Mouse (Mus musculus) ZHBTc4 (cell line): Measurements from ENCODE around the gene Wdr83os.

Experiments used
- DNase-seq: peaks from one replicate; pipeline ENCODE4 v3.0.0-alpha.2; 2011; ENCODE audit warnings: low read depth, low spot score

Wdr83os gene

DNA sequence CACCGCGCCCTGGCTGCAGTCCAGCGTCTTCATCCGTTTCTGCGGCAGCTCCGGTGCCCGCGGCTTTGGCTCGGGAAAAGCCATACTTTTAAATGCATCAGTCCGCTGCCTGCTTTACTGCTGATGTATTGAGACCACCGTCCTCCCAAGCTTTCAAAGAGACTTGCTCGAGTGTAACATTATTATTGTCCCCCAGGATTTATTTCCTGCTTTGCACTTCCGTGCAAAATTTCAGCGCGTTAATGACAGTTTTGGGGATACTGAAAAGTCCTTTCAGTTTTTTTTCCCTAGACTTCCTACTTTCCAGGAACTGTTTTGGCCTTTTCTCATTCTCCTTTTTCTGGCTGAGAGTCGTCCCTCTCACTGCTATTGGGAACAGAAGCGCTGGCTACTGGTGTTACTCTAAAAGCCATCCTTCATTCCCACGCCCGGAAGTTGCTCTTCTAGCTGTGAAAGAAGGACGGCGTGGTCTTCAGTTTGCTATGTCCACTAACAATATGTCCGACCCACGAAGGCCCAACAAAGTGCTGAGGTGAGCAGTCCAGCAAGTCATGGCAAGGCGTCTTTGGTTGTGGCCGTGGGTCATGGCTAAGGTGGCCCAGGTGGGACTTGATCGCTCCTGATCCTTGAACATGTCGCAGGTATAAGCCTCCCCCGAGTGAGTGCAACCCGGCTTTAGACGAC lies at the start of gene Wdr83os:
Wdr83os (plus strand) TSS at position 209 of the 684 bp plus-strand sequence.
- DNase-seq: peak; percentile 81

DNA sequence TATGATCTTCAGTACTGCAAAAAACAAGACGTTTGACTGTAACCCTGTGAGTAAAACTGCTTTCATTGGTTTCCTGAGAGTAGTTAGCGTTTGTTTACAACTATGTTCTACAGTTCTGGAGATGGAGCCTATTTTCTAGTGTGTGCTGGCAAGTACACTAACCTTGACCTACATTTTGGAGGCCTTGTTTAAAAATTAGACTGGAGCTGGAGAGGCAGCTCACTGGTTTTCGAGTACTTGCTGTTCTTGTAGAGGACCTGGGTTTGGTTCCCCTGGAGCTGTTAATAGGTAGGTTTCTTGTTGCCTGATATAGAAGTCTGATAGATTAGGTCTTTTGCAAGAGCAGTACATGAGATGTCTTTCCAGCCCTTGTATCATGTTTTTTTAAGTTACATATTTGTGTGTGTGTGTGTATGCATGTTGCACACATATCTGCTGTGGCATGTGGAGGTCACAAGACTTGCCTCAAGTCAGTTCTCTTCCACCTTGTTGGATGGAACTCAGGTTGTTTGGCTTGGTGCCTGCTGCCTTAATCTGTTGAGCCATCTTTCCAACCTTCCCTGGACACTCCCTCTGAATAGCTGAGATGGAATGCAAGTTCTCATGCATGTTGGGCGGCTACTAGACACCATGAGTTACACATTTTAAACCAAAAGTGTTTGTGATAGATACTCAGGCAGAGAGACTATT lies 47.8 kb upstream of the Wdr83os start:
- DNase-seq: no peak

DNA sequence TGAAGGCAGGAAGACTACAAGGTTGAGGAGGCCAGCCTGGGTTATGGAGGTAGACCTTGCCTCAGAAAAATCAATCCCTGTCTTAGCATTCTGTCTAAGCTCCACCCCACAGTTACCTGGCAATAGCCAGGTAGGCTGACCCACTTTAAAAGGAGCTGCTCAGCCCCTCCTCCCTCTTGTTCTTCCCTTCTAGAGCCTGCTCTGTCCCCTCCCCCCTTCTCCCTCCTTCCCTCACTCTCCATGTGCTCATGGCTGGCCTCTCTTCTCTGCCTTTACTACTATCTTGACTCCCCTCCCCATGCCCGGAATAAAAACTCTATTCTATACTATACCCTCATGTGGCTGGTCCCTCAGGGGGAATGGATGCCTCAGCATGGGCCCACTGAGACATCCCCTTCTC lies 46.7 kb upstream of the Wdr83os start:
- peak; percentile 38 for DNase-seq

DNA sequence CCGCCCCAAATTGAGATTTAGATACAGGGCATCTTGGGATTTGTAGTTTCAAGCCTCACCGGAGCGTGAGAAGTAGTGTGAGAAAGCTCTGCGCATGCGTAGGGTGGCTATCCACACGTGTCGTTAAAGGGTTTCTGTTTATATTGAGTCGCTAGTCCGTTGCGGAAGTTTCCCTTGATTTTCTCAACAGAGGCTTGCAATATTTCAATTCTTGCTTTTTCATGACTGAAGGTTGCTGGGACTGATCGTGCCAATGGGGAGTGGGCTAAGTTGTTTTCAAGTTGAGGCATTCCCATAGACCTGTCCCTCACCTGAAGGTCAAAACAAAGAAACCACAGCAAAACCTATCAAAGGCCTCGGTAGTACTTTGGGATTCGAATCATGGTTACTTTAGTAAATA lies 45.8 kb upstream of the Wdr83os start:
- peak; percentile 93 for DNase-seq

DNA sequence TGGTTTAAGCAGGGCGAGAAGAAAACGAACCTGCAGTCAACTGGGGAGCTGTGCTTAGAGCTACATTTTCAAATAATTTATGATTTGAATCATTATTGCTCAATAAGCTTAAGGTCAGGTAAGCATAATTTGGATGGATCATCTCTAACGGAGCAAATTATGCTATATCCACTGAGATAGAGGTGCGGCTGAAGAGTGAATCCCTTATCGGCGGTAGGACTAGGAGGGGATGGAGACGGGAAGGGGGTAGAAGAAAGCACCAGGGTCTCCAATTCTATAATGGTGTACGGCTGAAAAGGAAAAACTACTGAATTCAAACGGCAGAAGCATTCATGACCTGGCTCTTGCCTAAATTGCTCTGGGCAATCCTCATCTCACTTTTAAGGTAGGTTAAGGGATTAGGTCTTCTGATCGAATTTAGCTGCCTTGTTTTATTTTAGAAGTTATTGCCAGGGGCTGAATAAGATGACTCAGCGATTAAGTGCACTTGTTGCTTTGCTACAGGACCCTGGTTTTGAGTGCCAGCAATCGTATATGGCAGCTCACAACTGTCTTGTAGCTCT lies 45.3 kb upstream of the Wdr83os start:
- DNase-seq: no peak

DNA sequence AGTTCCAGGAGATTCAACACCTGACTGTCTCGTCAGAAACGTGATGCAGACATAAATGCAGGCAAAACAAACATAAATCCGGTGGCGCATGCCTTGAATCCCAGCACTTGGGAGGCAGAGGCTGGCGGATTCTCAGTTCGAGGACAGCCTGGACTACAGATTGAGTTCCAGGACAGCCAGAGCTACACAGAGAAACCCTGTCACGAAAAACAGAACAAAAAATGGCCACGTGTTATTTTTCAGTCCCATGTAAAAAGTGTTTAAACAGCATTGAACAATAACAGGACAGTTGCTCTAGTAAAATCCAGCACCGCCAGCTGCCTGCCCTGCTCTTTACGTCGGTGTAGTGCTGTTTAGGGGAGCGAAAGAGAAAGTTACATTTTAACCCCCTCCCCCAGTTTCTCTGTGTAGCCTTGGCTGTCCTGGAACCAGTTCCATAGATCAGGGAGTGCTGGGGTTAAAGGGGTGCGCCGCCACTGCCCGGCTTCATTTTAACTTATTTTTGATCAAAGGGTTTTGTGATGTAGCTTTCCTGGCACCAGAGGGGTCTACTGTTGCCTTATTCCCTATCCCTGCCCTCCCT lies 44.7 kb upstream of the Wdr83os start:
- peak; percentile 34 for DNase-seq

DNA sequence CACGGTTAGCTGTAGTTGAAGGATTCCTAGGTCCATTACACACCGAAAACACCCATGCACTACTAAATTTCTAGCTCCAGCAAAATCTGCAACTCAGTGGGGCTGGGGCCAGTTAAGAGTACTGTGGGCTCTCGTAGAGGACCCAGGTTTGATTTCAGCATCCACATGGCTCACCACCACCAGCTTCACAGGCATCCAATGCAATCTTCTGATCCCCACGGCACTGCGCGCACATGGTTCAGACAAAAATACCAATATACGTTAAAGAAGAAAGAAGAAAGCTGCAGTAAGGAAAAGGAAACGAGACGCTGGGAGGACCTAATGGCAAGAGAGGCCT lies 44.2 kb upstream of the Wdr83os start:
- no peak for DNase-seq

DNA sequence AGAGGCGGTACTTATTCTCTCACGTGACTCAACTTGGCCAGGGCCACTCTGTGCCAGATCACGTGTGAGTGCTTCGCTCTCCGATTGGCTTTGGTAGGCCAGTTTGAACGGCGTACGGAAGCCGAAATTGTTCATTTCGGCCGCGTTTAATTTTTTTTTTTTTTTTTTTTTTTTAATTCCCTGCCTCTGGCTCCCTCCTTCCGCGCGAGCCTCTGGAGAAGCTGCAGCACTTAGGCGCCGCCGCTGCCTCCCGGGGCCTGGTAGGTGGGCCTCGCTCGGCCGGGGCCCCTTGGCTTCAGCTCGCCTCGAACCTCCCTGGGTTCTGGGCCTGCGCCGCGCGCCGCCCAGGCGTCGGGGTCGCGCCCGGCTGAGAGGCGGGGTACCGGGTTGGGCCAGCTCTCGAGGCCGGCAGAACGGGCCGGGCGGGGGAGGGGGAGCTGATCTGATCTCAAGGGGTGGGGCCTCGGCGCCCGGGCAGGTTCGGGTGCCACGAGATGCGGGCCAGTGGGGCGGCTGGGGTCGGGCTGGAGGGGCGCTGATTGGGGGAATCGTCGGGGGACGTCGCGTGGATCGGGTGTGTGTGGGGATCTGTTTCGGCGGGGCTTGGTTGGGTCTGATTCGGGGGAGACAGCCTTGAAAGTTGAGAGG lies 43.7 kb upstream of the Wdr83os start, which contains the start of gene Tnpo2:
Tnpo2 (plus strand) TSS at position 198 of the 648 bp plus-strand sequence.
- peak; percentile 98 for DNase-seq

DNA sequence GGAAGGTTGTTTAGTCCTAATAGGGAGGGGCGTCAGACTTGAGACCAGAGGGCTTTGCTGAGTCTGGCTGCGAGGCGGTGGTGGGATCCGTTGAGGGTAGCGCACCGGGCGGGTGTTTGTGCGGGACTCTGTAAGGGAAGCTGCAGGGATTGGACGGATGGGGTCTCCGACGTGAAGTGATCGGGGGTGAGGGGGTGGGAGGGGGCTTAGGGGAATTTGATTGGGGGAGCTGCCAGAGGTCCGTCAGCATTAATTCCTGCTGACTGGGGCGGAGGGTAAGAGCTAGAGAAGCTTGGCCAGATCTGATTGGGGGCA lies 43.2 kb upstream of the Wdr83os start:
- peak; percentile 86 for DNase-seq

DNA sequence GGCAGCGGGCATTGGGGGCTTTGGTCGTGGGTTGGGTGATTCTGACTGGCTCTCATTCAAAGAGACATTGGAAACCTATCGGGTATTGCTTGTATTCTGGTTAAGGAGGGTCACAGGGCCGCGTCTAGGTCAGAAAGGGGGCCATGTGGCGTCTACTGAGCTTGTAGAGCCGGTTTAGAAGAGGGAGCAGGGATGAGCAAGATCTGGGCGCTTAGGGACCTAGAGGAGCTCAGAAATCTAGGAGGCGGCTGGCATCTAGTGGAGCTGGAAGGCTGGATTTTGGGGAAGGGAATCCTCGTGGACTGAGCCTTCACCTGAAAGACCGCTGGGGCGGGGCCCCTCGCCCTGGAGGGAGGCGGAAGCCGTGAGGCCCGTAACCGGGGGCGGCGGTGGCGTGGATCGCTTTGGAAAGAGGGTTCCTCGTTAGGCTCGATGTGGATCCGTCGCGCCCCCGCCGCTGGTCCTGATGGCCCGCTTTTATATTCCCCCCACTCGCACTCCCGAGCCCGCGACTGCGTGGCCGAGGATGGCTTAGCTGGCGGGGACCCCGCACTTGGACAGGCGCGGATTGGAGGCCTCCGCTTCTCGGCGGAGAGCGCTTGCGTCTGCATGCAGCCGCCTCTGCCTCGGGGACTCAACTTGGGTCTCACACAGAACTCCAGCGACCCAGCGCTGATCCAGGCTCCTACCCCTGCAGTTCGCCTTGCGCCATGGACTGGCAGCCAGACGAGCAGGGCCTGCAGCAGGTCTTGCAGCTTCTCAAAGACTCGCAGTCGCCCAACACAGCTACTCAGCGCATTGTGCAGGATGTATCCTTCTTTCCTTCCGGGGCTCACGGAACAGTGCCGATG lies 42.6 kb upstream of the Wdr83os start:
- DNase-seq: peak; percentile 58

DNA sequence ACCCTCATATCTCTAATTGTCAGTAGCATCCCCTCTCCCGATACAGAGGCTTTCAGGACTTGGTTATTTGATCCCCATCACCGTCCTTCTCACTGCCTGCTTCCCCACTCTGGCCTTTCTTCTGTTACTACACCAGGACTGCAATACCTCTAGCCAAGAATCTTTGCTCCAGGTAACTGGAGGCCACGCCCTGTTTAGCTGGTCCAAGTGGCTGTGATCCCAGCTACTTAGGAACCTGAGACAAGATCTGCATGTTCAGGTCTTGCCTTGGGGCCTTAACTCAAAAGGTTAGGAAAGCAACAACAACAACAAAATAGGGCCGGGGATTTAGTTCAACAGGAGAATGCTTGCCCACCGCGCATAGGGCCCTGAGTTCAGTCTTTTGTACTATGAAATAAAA lies 36.9 kb upstream of the Wdr83os start:
- DNase-seq: no peak

DNA sequence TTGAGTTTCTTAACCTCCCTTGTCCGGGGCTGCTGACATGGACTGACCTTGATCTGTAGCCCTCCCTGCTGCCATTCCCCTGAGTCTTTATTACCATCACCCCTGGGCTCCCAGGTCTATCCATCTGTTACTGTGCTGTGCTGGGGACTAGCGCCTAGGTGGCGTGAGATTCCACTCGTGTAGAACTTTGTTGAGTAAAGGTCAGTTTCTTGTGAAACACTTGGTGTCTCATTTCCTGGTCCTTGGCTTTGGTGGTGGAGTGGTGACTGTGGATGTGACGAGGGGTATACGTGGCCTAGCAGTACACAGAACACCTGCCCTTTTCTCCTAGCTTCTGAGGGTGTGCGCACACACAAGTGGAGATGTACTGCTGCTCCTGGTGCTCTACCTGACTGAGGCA lies 23.2 kb upstream of the Wdr83os start:
- DNase-seq: no peak

DNA sequence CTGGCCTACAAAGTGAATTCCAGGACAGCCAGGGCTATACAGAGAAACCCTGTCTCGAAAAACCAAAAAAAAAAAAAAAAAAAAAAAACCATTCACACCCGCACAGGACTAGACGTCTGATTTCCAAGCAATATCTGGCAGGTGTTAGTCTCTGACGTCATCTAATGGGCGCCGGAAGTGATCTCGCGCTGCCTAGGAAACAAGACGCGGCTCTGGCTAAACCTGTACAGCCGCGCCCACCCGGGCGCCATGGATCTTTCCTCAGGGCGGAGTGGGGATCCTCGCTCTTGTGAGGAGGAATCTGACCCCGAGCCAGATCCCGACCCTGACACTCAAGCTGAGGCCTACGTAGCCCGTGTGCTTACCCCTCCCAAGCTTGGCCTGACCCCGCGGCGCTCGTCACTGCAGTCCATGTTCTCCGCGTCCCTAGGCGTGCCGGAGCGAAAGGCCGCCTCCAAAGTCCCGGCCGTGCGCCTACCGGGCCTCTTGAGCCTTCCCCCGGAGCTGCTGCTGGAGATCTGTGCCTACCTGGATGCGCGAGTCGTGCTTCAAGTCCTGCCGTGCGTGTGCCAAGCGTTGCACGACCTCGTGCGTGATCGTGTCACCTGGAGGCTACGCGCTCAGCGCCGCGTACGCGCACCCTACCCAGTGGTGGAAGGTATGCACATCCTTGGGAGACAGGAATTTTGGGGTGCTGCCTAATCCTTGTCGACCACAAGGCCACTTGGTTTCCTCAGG lies 20.5 kb upstream of the Wdr83os start, which contains the start of gene Fbxw9:
Fbxw9 (plus strand) TSS at position 177 of the 738 bp plus-strand sequence.
- DNase-seq: peak; percentile 96

DNA sequence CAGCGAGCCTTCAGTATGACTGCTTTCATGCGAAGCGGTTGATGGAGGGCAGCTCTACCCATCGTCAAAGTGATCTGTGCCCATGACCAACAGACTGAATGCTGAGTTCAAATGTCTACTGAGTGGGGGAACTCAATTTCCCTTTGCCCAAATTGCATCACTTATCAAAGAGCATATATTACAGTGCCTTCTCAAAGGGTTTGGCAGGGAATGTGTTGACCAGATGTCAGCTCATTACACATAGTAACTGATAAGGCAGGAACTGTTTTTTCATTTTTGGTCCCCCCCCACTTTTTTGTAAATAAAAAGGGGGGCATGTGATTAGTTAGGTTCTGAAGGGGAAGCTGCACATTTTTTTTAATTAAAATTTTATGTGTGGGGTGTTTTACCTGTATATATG lies 17.9 kb upstream of the Wdr83os start:
- DNase-seq: no peak

DNA sequence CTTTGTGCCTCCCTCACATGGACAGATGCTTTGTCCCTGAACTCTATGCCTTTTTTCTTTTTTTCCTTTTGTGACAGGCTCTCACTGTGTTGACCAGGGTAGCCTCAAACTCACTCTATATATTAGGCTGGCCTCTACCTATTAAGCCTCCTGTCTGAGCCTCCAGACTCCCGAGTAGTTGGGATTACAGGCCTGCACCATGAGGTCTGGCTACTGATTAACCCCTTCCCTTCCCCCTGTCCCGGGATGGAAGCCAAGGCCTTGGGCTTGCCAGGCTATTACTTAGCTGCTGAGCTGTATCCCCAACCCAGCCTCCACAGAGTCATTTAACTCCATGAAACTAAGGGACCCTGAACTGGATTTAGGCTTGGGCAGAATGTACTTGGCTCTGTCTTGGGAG lies 15.3 kb upstream of the Wdr83os start:
- no peak for DNase-seq

DNA sequence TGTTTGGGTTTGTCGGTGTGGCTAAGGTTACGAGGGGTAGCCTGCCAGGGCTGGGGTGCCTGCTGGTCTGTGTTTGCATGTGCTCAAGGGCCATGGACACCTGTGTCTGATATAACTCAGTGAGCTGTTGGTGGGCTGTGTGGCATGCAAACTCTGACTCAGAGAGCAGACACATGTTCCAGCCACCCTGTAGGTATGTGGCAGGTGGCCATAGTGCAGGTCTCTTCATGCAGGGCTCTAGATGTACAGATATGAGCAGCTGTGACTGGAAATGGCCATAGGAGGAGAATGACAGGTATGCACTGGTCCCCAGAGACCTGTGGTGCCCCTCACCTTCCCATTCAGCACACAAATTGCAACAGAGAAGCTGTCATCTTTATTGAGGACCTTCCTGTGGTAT lies 13.4 kb upstream of the Wdr83os start:
- DNase-seq: no peak

DNA sequence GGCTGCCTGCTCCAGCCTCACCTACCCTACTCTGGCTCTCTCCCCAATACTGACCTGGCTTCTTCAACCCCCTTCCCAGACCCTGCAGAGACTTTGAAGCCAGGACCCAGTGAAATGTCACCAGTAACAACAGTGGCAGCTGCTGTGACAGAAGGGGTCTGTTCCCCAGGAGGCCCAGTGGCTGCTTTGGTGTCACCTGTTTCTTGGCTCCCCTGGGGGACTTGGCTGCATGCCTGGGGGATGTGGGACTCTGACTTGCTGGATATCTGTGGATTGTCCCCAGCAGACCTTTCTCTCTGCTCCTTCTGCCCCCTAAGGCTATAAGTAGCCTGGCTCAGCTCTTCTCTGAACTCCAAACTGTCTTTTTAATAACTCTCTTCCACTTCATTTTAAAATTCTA lies 12.6 kb upstream of the Wdr83os start, which contains the start of gene Gm5741:
Gm5741 (minus strand) TSS at position 1 of the 400 bp plus-strand sequence.
- DNase-seq: no peak

DNA sequence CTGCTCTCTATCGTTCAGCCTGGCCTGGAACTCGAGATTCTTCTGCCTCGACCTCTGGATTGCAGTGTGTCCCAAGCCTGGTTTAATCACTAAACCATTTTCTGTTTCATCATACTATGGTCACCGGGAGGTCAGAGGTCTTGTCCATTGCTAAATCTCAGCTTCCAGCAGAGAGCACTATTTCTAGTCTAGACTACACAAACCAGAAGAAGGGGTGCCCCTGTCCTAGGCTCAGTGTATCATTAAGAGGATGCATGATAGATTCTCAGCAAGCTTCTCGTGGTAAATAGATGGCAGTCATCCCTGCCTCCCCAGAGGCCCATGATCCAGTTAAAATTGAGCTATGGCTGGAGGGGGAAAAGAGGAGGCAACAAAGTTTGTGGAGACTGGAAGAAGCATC lies 9.5 kb upstream of the Wdr83os start:
- no peak for DNase-seq

DNA sequence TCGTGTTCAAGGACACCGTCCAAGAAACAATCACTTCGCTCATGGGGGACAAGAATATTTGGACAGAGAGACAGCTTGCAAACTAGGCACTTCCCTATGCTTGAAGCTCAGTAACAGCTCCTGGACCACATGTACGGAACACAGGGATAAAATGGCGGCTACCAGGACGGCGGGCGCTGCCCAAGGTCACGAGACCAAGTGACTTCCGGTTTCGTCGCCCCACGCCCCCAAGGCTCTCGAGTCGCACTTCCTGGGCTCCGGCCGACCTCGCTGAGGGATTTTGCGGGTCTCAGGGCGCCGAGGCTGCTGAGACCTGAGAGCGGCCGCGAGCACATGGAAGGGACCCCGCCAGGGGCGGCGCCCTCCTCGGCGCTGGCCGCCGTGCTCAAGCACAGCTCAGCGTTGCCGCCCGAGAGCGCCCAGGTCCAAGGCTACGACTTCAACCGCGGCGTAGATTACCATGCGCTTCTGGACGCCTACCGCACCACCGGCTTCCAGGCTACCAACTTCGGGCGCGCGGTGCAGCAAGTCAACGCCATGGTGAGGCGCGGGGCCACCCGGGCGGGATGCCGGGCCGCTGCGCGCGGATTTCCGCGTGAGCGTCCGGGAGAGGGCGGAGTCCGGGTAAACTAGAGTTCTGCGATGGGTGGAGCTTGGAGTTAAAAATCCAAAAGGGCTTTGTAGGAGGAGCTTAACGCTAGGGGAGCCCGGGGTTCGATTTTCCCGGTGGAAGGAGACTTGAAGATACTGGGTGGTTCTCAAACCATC lies 8.8 kb upstream of the Wdr83os start, which contains the start of gene Dhps:
Dhps (plus strand) TSS at position 244 of the 768 bp plus-strand sequence.
- DNase-seq: peak; percentile 96
